Mouse (Mus musculus): Measurements from ENCODE around the gene Kcnq1. TPM values are rescaled to one million over a fixed set of nuclear protein-coding genes. Genes with fewer than 3 reads are reported as not detected.

Kcnq1 gene
- polyA plus RNA-seq, 1 experiment, result 26.7 TPM

GRCm38 (mm10) chr7:143165687-143166265 is 59.6 kb downstream of the Kcnq1 start:
- no peak for DNase-seq

GRCm38 (mm10) chr7:143167275-143167674 is 61.1 kb downstream of the Kcnq1 start:
- WGBS, result 57% methylated on average over 3 of the region's 3 CpGs
- Histone ChIP-seq H3K4me3 (replicated peaks; ENCODE audit: extremely low read depth, low read depth, low read length) (no peak overlapping the region), H3K4me1 (ENCODE audit: control insufficient read depth, insufficient read depth, low read length) (peaks cover 4% of the 10 kb centered on the region; the same call in 1 of the 2 replicates)
- TF ChIP-seq CTCF (IDR thresholded peaks at IDR 0.05; ENCODE audit: insufficient read depth, low read length) (no peak), POLR2A (IDR thresholded peaks at IDR 0.05; ENCODE audit: borderline replicate concordance, extremely low read depth, low read depth, low read length) (no peak)
- no peak for DNase-seq

More at GRCm38 (mm10) chr7:143165687-143166265, 59.6 kb downstream of the Kcnq1 start:
- no peak overlapping the region for H3K4me3 ChIP-seq (replicated peaks; ENCODE audit: extremely low read depth, low read depth, low read length)
- TF ChIP-seq CTCF (IDR thresholded peaks at IDR 0.05; ENCODE audit: insufficient read depth, low read length) (no peak), POLR2A (IDR thresholded peaks at IDR 0.05; ENCODE audit: borderline replicate concordance, extremely low read depth, low read depth, low read length) (no peak)
- H3K4me1 ChIP-seq (ENCODE audit: control insufficient read depth, insufficient read depth, low read length), result peaks cover 4% of the 10 kb centered on the region; the same call in 1 of the 2 replicates
- WGBS, result 82% methylated on average over 7 of the region's 7 CpGs

- TF ChIP-seq CTCF (IDR thresholded peaks at IDR 0.05; ENCODE audit: insufficient read depth, low read length), result no peak
- no peak for TF ChIP-seq POLR2A (IDR thresholded peaks at IDR 0.05; ENCODE audit: borderline replicate concordance, extremely low read depth, low read depth, low read length)
- no peak for DNase-seq
- WGBS, result 87% methylated on average over 3 of the region's 3 CpGs
- no peak overlapping the region for H3K4me3 ChIP-seq (replicated peaks; ENCODE audit: extremely low read depth, low read depth, low read length)
- H3K4me1 ChIP-seq (ENCODE audit: control insufficient read depth, insufficient read depth, low read length), result peaks cover 4% of the 10 kb centered on the region; the same call in 1 of the 2 replicates
Measured at GRCm38 (mm10) chr7:143169371-143169770, 63.2 kb downstream of the Kcnq1 start.

- TF ChIP-seq POLR2A (IDR thresholded peaks at IDR 0.05; ENCODE audit: borderline replicate concordance, extremely low read depth, low read depth, low read length) (no peak), CTCF (IDR thresholded peaks at IDR 0.05; ENCODE audit: insufficient read depth, low read length) (no peak)
- Histone ChIP-seq H3K4me3 (replicated peaks; ENCODE audit: extremely low read depth, low read depth, low read length) (no peak overlapping the region), H3K4me1 (ENCODE audit: control insufficient read depth, insufficient read depth, low read length) (peaks cover 2% of the 10 kb centered on the region; the same call in 1 of the 2 replicates)
- DNase-seq, result no peak
- WGBS, result 74% methylated on average over 5 of the region's 5 CpGs
Measured at GRCm38 (mm10) chr7:143172914-143173547, 66.9 kb downstream of the Kcnq1 start.

GRCm38 (mm10) chr7:143174633-143175032 is 68.5 kb downstream of the Kcnq1 start:
- no peak for TF ChIP-seq POLR2A (IDR thresholded peaks at IDR 0.05; ENCODE audit: borderline replicate concordance, extremely low read depth, low read depth, low read length)
- no peak for TF ChIP-seq CTCF (IDR thresholded peaks at IDR 0.05; ENCODE audit: insufficient read depth, low read length)
- 70% methylated on average over 6 of the region's 6 CpGs for WGBS
- Histone ChIP-seq H3K4me3 (replicated peaks; ENCODE audit: extremely low read depth, low read depth, low read length) (no peak overlapping the region), H3K4me1 (ENCODE audit: control insufficient read depth, insufficient read depth, low read length) (peaks cover 2% of the 10 kb centered on the region; the same call in 1 of the 2 replicates)
- DNase-seq, result no peak

- TF ChIP-seq CTCF (IDR thresholded peaks at IDR 0.05; ENCODE audit: insufficient read depth, low read length) (no peak), POLR2A (IDR thresholded peaks at IDR 0.05; ENCODE audit: borderline replicate concordance, extremely low read depth, low read depth, low read length) (no peak)
- H3K4me1 ChIP-seq (ENCODE audit: control insufficient read depth, insufficient read depth, low read length), result peaks cover 5% of the 10 kb centered on the region
- H3K4me3 ChIP-seq (replicated peaks; ENCODE audit: extremely low read depth, low read depth, low read length), result no peak overlapping the region
- DNase-seq, result no peak
- WGBS, result 57% methylated on average over 2 of the region's 2 CpGs
Measured at GRCm38 (mm10) chr7:143178831-143179230, 72.7 kb downstream of the Kcnq1 start.

GRCm38 (mm10) chr7:143180761-143181160 is 74.6 kb downstream of the Kcnq1 start:
- peak; percentile 74 for DNase-seq
- TF ChIP-seq CTCF (IDR thresholded peaks at IDR 0.05; ENCODE audit: insufficient read depth, low read length) (no peak), POLR2A (IDR thresholded peaks at IDR 0.05; ENCODE audit: borderline replicate concordance, extremely low read depth, low read depth, low read length) (no peak)
- no peak overlapping the region for H3K4me3 ChIP-seq (replicated peaks; ENCODE audit: extremely low read depth, low read depth, low read length)
- 16% methylated on average over 3 of the region's 3 CpGs for WGBS
- H3K4me1 ChIP-seq (ENCODE audit: control insufficient read depth, insufficient read depth, low read length), result peaks cover 5% of the 10 kb centered on the region

- no peak for DNase-seq
- Histone ChIP-seq H3K4me1 (ENCODE audit: control insufficient read depth, insufficient read depth, low read length) (peaks cover 5% of the 10 kb centered on the region), H3K4me3 (replicated peaks; ENCODE audit: extremely low read depth, low read depth, low read length) (no peak overlapping the region)
- TF ChIP-seq POLR2A (IDR thresholded peaks at IDR 0.05; ENCODE audit: borderline replicate concordance, extremely low read depth, low read depth, low read length) (no peak), CTCF (IDR thresholded peaks at IDR 0.05; ENCODE audit: insufficient read depth, low read length) (no peak)
- 85% methylated on average over 4 of the region's 4 CpGs for WGBS
Measured at GRCm38 (mm10) chr7:143181311-143181710, 75.1 kb downstream of the Kcnq1 start.

GRCm38 (mm10) chr7:143185506-143185905 is 79.3 kb downstream of the Kcnq1 start:
- WGBS, result 84% methylated on average over 6 of the region's 6 CpGs

GRCm38 (mm10) chr7:143186378-143186777 is 80.2 kb downstream of the Kcnq1 start:
- no peak for DNase-seq
- no peaks in the 10 kb centered on the region; the same call in 1 of the 2 replicates for H3K4me1 ChIP-seq (ENCODE audit: control insufficient read depth, insufficient read depth, low read length)
- 80% methylated on average over 10 of the region's 10 CpGs for WGBS
- no peak for TF ChIP-seq POLR2A (IDR thresholded peaks at IDR 0.05; ENCODE audit: borderline replicate concordance, extremely low read depth, low read depth, low read length)
- no peak for TF ChIP-seq CTCF (IDR thresholded peaks at IDR 0.05; ENCODE audit: insufficient read depth, low read length)
- H3K4me3 ChIP-seq (replicated peaks; ENCODE audit: extremely low read depth, low read depth, low read length), result no peak overlapping the region

More at GRCm38 (mm10) chr7:143185506-143185905, 79.3 kb downstream of the Kcnq1 start:
- no peak for TF ChIP-seq CTCF (IDR thresholded peaks at IDR 0.05; ENCODE audit: insufficient read depth, low read length)
- TF ChIP-seq POLR2A (IDR thresholded peaks at IDR 0.05; ENCODE audit: borderline replicate concordance, extremely low read depth, low read depth, low read length), result no peak
- H3K4me1 ChIP-seq (ENCODE audit: control insufficient read depth, insufficient read depth, low read length), result peaks cover 3% of the 10 kb centered on the region; the same call in 1 of the 2 replicates
- no peak for DNase-seq
- H3K4me3 ChIP-seq (replicated peaks; ENCODE audit: extremely low read depth, low read depth, low read length), result no peak overlapping the region
